7 mouse cellular contexts compared by ENCODE assay signal in genomic region chr5:31093151-31094041, GRCm38 (mm10). TPM values are rescaled to one million over a fixed set of nuclear protein-coding genes. Genes with fewer than 3 reads are reported as not detected.
DNase-seq lines count a peak whose midpoint lies in the region; ATAC-seq lines count a peak whose summit lies in the region.

No protein-coding gene starts in this region.

- no peaks in the 10 kb centered on the region for H3K36me3 ChIP-seq in heart, embryonic 11.5 days (ENCODE audit: control insufficient read depth, insufficient read depth, low read length)
- H3K36me3 ChIP-seq in kidney, embryonic 16.5 days (ENCODE audit: insufficient read depth, low read length): no peaks in the 10 kb centered on the region
- no peaks in the 10 kb centered on the region for H3K36me3 ChIP-seq in liver, embryonic 12.5 days
- H3K36me3 ChIP-seq in neural tube, embryonic 13.5 days: no peaks in the 10 kb centered on the region

- H3K9ac ChIP-seq in heart, embryonic 11.5 days (ENCODE audit: low read depth, low read length): no peak overlapping the region; the same call in 1 of the 2 replicates
- H3K9ac ChIP-seq in kidney, embryonic 16.5 days (replicated peaks; ENCODE audit: low read length): peak overlapping the region; percentile 47
- H3K9ac ChIP-seq in liver, embryonic 12.5 days: no peak overlapping the region; the same call in 1 of the 2 replicates
- H3K9ac ChIP-seq in neural tube, embryonic 13.5 days: peak overlapping the region; percentile 85

- H3K27ac ChIP-seq in heart, embryonic 11.5 days (ENCODE audit: low read depth, low read length): no peak overlapping the region
- no peak overlapping the region for H3K27ac ChIP-seq in kidney, embryonic 16.5 days (ENCODE audit: low read length)
- no peak overlapping the region for H3K27ac ChIP-seq in liver, embryonic 12.5 days
- peak overlapping the region; percentile 52 for H3K27ac ChIP-seq in neural tube, embryonic 13.5 days (replicated peaks)

- H3K4me1 ChIP-seq in heart, embryonic 11.5 days (ENCODE audit: control insufficient read depth, insufficient read depth, low read length): peaks cover 15% of the 10 kb centered on the region
- peaks cover 27% of the 10 kb centered on the region for H3K4me1 ChIP-seq in kidney, embryonic 16.5 days (ENCODE audit: insufficient read depth, low read length)
- H3K4me1 ChIP-seq in liver, embryonic 12.5 days: peaks cover 29% of the 10 kb centered on the region
- H3K4me1 ChIP-seq in neural tube, embryonic 13.5 days (replicated peaks): peaks cover 59% of the 10 kb centered on the region

- WGBS in heart, embryonic 11.5 days (ENCODE audit: insufficient replicate concordance): under 1% methylated on average over 41 of the region's 54 CpGs
- WGBS in kidney, embryonic 16.5 days: 1% methylated on average over 49 of the region's 54 CpGs
- WGBS in liver, embryonic 12.5 days (ENCODE audit: insufficient replicate concordance): 2% methylated on average over 53 of the region's 54 CpGs
- under 1% methylated on average over 51 of the region's 54 CpGs for WGBS in neural tube, embryonic 13.5 days

- H3K9me3 ChIP-seq in heart, embryonic 11.5 days (replicated peaks; ENCODE audit: control insufficient read depth, low read length): no peaks in the 10 kb centered on the region
- no peaks in the 10 kb centered on the region for H3K9me3 ChIP-seq in kidney, embryonic 16.5 days (ENCODE audit: low read length)
- H3K9me3 ChIP-seq in liver, embryonic 12.5 days (replicated peaks): no peaks in the 10 kb centered on the region
- no peaks in the 10 kb centered on the region for H3K9me3 ChIP-seq in neural tube, embryonic 13.5 days

- peak; percentile 70 for DNase-seq in Muller cell, postnatal 12 days (ENCODE audit: inconsistent ontology term)
- peak; percentile 44 for DNase-seq in adrenal gland, postnatal 14 days
- no peak for DNase-seq in urinary bladder, postnatal 14 days (ENCODE audit: low spot score)

- ATAC-seq in heart, embryonic 11.5 days (replicated peaks; ENCODE audit: insufficient number of reproducible peaks, low FRiP score, low TSS enrichment): no peak
- ATAC-seq in kidney, embryonic 16.5 days (ENCODE audit: low FRiP score, low TSS enrichment): peak; percentile 60; the same call in 1 of the 2 replicates
- ATAC-seq in liver, embryonic 12.5 days: peak; percentile 42; the same call in 1 of the 2 replicates
- ATAC-seq in neural tube, embryonic 13.5 days (ENCODE audit: low read depth): peak; percentile 61

- peaks cover 83% of the 10 kb centered on the region for H3K27me3 ChIP-seq in heart, embryonic 11.5 days (ENCODE audit: control insufficient read depth, insufficient read depth, low read length)
- H3K27me3 ChIP-seq in kidney, embryonic 16.5 days (ENCODE audit: insufficient read depth, low read length): peaks cover 76% of the 10 kb centered on the region
- peaks cover 100% of the 10 kb centered on the region for H3K27me3 ChIP-seq in liver, embryonic 12.5 days (replicated peaks)
- peaks cover 100% of the 10 kb centered on the region for H3K27me3 ChIP-seq in neural tube, embryonic 13.5 days

- H3K4me2 ChIP-seq in heart, embryonic 11.5 days: peak overlapping the region; percentile 69
- peak overlapping the region; percentile 57 for H3K4me2 ChIP-seq in kidney, embryonic 16.5 days (replicated peaks; ENCODE audit: low read depth, low read length)
- peak overlapping the region; percentile 64 for H3K4me2 ChIP-seq in liver, embryonic 12.5 days
- peak overlapping the region; percentile 58 for H3K4me2 ChIP-seq in neural tube, embryonic 13.5 days

- peak overlapping the region; percentile 44 for H3K4me3 ChIP-seq in heart, embryonic 11.5 days (ENCODE audit: low read depth, low read length)
- peak overlapping the region; percentile 47 for H3K4me3 ChIP-seq in kidney, embryonic 16.5 days (ENCODE audit: low read length)
- H3K4me3 ChIP-seq in liver, embryonic 12.5 days: peak overlapping the region; percentile 40
- peak overlapping the region; percentile 61 for H3K4me3 ChIP-seq in neural tube, embryonic 13.5 days

RNA-seq across cellular contexts. Expression of gene Dnajc5g, which starts 12.7 kb away (rescaled TPM):
- total RNA-seq in adrenal gland, postnatal 14 days (2021): not detected in 2 replicates
- not detected in 2 replicates for polyA plus RNA-seq in heart, embryonic 11.5 days (2014; fragmentation: Nextera tagmentation; extraction: Ambion mirVana)
- polyA plus RNA-seq in kidney, embryonic 16.5 days (2015; fragmentation: Nextera tagmentation; extraction: Ambion mirVana): not detected in 2 replicates
- polyA plus RNA-seq in liver, embryonic 12.5 days (2016; fragmentation: Nextera tagmentation; extraction: Ambion mirVana): not detected in 2 replicates
- not detected in 2 replicates for polyA plus RNA-seq in neural tube, embryonic 13.5 days (2015; fragmentation: Nextera tagmentation; extraction: Ambion mirVana)

RNA-seq across cellular contexts. Expression of gene Slc30a3, which starts 14.6 kb away (rescaled TPM):
- total RNA-seq in adrenal gland, postnatal 14 days (2021): 0.49 and 0.74 TPM in 2 replicates
- polyA plus RNA-seq in heart, embryonic 11.5 days (2014; fragmentation: Nextera tagmentation; extraction: Ambion mirVana): 0.47 and 0.48 TPM in 2 replicates
- polyA plus RNA-seq in kidney, embryonic 16.5 days (2015; fragmentation: Nextera tagmentation; extraction: Ambion mirVana): 3.4 and 4.5 TPM in 2 replicates
- 0.26 and 0.48 TPM in 2 replicates for polyA plus RNA-seq in liver, embryonic 12.5 days (2016; fragmentation: Nextera tagmentation; extraction: Ambion mirVana)
- polyA plus RNA-seq in neural tube, embryonic 13.5 days (2015; fragmentation: Nextera tagmentation; extraction: Ambion mirVana): 26.2 and 28.9 TPM in 2 replicates

RNA-seq across cellular contexts. Expression of gene Trim54, which starts 23.1 kb away (rescaled TPM):
- not detected in 2 replicates for total RNA-seq in adrenal gland, postnatal 14 days (2021)
- 13.9 and 16.7 TPM in 2 replicates for polyA plus RNA-seq in heart, embryonic 11.5 days (2014; fragmentation: Nextera tagmentation; extraction: Ambion mirVana)
- polyA plus RNA-seq in kidney, embryonic 16.5 days (2015; fragmentation: Nextera tagmentation; extraction: Ambion mirVana): 0.19 and 0.28 TPM in 2 replicates
- 0.12 TPM in 1 of 2 replicates, not detected in the other for polyA plus RNA-seq in liver, embryonic 12.5 days (2016; fragmentation: Nextera tagmentation; extraction: Ambion mirVana)
- 0.40 and 0.62 TPM in 2 replicates for polyA plus RNA-seq in neural tube, embryonic 13.5 days (2015; fragmentation: Nextera tagmentation; extraction: Ambion mirVana)

RNA-seq across cellular contexts. Expression of gene Cad, which starts 38.8 kb away (rescaled TPM):
- total RNA-seq in adrenal gland, postnatal 14 days (2021): 31.0 and 37.3 TPM in 2 replicates
- polyA plus RNA-seq in heart, embryonic 11.5 days (2014; fragmentation: Nextera tagmentation; extraction: Ambion mirVana): 22.9 and 23.1 TPM in 2 replicates
- polyA plus RNA-seq in kidney, embryonic 16.5 days (2015; fragmentation: Nextera tagmentation; extraction: Ambion mirVana): 36.0 and 38.7 TPM in 2 replicates
- 43.6 and 44.5 TPM in 2 replicates for polyA plus RNA-seq in liver, embryonic 12.5 days (2016; fragmentation: Nextera tagmentation; extraction: Ambion mirVana)
- polyA plus RNA-seq in neural tube, embryonic 13.5 days (2015; fragmentation: Nextera tagmentation; extraction: Ambion mirVana): 13.4 and 14.7 TPM in 2 replicates

RNA-seq across cellular contexts. Expression of gene Slc5a6, which starts 44.7 kb away (rescaled TPM):
- total RNA-seq in adrenal gland, postnatal 14 days (2021): 19.7 and 24.0 TPM in 2 replicates
- polyA plus RNA-seq in heart, embryonic 11.5 days (2014; fragmentation: Nextera tagmentation; extraction: Ambion mirVana): 5.4 and 7.1 TPM in 2 replicates
- polyA plus RNA-seq in kidney, embryonic 16.5 days (2015; fragmentation: Nextera tagmentation; extraction: Ambion mirVana): 14.6 and 14.7 TPM in 2 replicates
- 6.9 and 7.0 TPM in 2 replicates for polyA plus RNA-seq in liver, embryonic 12.5 days (2016; fragmentation: Nextera tagmentation; extraction: Ambion mirVana)
- polyA plus RNA-seq in neural tube, embryonic 13.5 days (2015; fragmentation: Nextera tagmentation; extraction: Ambion mirVana): 12.9 and 13.7 TPM in 2 replicates

Comparison
In these comparisons a context has a peak if more than half of its experiments do, and no peak if none do; other contexts are left out.
1. H3K9ac ChIP-seq: peak in kidney, embryonic 16.5 days (single experiment) and neural tube, embryonic 13.5 days (single experiment); none in heart, embryonic 11.5 days (single experiment) and liver, embryonic 12.5 days (single experiment).
2. Peak in every context shown above with its lines, with median percentiles within 50 percentile points of each other: H3K4me2 ChIP-seq and H3K4me3 ChIP-seq.